Mouse (Mus musculus) brain, embryonic 14.5 days (tissue): ENCODE data around the gene Ccdc38.

Source experiments
- CTCF ChIP-seq: fragments of 200-500 bp; IDR thresholded peaks from 2 replicates; pipeline ENCODE4 v1.5.1; 2012; ENCODE audit warnings: inconsistent platforms, mild to moderate bottlenecking, moderate library complexity, borderline replicate concordance; ENCODE audit not compliant: insufficient read depth, insufficient read length; ENCODE audit errors: extremely low read depth
- POLR2A ChIP-seq: fragments of 200-500 bp; IDR thresholded peaks from 2 replicates; pipeline ENCODE4 v1.6.1; 2012; ENCODE audit warnings: mild to moderate bottlenecking, inconsistent platforms, borderline replicate concordance; ENCODE audit not compliant: poor library complexity, insufficient read depth, insufficient read length, severe bottlenecking; ENCODE audit errors: extremely low read depth

DNA sequence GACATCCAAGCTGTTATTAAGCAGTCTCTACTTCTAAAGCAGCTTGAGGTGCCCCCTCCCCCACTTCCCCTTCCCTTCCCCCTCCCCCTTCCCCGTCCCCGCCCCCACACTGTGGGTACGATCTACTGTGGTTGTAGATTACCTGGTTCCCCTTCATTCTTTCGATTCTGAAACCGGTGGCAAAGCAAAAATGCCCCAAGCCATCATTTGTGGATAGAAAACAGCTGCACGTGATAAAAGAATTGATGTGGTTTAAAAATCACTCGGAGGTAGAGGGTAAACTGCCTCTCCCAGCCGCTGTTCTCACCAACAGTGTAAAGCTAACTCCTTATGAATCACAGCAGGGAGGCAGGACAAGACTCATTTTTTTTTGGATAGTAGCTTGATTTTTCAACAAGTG lies 74.4 kb downstream of the Ccdc38 start:
- TF ChIP-seq POLR2A (no peak), CTCF (no peak)
